Mouse (Mus musculus) G1E (cell line): Measurements from ENCODE around the gene Add2.

ENCODE experiments used
- CTCF ChIP-seq: IDR thresholded peaks from 2 replicates; pipeline ENCODE4 v1.5.1; 2012; ENCODE audit warnings: low read depth, low read length, inconsistent platforms, mixed read lengths
- GATA1 ChIP-seq: IDR thresholded peaks from 2 replicates; pipeline ENCODE4 v1.6.1; 2012; ENCODE audit warnings: borderline replicate concordance, low read length, inconsistent platforms, mixed read lengths
- POLR2AphosphoS5 ChIP-seq: IDR thresholded peaks from 2 replicates; pipeline ENCODE4 v1.6.1; 2012; ENCODE audit warnings: low read depth, low read length, inconsistent platforms; ENCODE audit not compliant: insufficient replicate concordance
- TAL1 ChIP-seq: conservative IDR thresholded peaks from 2 replicates; pipeline ENCODE4 v1.6.1; 2012; ENCODE audit warnings: low read depth, low read length, inconsistent platforms, mixed read lengths

GRCm38 (mm10) chr6:86106045-86106444, 77.6 kb downstream of the Add2 start:
- TF ChIP-seq CTCF (no peak), POLR2AphosphoS5 (no peak), GATA1 (no peak), TAL1 (no peak)
